Mouse (Mus musculus): ENCODE data around the gene Ppp2r1b. TPM values are rescaled to one million over a fixed set of nuclear protein-coding genes. Genes with fewer than 3 reads are reported as not detected.

Gene Ppp2r1b
- polyA plus RNA-seq, 1 experiment: 14.0 TPM

DNA sequence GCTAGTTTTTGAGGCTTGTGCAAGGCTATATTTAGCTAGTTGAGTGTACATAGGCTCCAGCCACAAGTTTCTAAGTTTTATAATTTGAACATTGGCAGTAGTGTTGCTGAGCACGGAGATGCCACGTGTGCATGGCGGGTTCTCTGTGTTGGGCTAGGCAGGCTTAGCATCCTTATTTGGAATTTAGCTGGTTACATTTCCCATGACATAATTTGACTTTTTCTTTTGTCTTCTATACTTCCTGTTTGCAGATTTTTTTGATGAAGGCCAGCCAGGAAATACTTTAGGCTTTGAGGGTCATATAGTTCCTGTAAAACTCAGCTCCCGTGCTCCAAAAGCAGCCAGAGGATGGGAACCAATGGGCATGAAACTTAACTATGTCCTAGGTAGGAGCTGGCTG is 18.7 kb downstream of the Ppp2r1b start:
- no peak for DNase-seq (ENCODE audit: extremely low spot score in 1 of 2, low spot score in 1 of 2)

DNA sequence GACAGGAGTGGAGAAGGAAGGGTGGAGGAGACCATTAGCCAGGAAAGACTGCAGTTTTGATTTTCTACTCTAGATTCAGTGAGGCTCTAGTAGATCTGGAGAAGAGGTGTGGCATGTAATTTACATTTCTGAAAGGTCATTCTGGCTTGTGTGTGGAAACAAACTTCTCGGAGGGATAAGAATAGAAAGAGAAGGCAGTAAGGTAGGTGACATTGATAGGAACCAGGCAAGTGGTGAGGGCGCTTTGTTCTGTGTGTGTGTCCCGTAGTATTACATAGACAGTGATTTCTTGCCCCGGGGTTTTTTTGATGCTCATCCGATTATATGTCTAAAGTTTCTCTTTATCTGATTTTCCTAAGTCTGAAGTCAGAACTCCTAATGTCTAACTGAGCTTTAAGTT is 19.8 kb downstream of the Ppp2r1b start:
- DNase-seq (ENCODE audit: extremely low spot score in 1 of 2, low spot score in 1 of 2): no peak

DNA sequence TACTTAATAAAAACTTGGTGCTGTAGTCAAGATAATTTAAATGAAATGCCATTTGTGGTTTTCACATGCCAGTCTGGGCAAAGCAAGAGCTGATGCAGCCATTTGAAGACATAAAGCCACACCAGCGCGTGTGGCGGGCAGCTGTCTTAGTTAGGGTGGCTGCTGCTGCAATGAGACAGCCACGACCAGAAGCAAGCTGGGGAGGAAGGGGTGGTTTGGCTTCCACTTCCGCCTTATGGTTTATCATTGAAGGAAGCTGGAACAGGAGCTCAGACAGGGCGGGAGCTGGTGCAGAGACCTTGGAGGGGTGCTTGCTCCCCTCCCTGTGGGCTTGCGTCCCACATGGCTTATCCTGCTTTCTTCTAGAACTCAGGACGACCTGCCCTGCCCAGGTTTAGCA is 20.7 kb downstream of the Ppp2r1b start:
- DNase-seq (ENCODE audit: extremely low spot score in 1 of 2, low spot score in 1 of 2): no peak

DNA sequence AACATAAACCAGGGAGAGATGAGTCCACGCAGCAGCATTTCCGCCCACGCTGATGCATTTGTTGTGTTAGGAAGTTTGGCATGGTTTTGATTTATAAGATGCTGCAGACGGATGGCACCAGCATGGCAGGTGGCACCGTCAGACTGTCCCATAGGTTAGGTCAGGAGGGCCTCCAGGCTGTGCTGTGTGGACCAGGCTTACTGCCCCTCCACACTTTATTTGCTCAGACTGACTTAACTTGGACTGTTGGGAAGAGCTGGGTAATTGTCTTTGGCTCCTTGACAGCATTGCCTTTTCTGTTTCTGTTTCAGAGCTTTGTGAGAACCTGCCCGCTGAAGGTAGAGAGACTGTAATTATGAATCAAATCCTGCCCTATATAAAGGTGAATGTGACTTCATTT is 21.9 kb downstream of the Ppp2r1b start:
- no peak for DNase-seq (ENCODE audit: extremely low spot score in 1 of 2, low spot score in 1 of 2)

GRCm38 (mm10) chr9:50868182-50868581 is 23.1 kb downstream of the Ppp2r1b start:
- no peak for DNase-seq (ENCODE audit: extremely low spot score in 1 of 2, low spot score in 1 of 2)

- no peak for DNase-seq (ENCODE audit: extremely low spot score in 1 of 2, low spot score in 1 of 2)
Observed at GRCm38 (mm10) chr9:50873210-50873609, 28.1 kb downstream of the Ppp2r1b start.

DNA sequence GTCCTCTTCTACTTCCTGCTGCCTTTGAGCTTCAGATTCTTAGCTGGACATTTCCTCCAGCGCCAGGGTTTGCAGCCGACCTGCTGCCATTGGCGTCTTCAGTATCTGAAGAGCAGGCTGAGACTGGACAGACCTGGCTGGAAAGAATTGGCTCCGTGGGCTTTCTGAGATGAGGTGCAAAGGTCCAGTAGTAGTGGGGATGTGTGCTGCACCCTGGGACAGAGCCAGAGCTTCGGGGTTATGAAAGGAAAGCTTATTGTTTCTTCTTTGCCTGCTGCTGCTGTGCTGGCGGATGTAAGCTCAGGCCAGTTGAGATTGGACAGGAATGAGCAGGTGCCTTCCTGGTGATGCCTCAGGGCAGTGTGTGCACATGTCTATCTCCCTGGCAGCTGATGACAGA is 28.9 kb downstream of the Ppp2r1b start:
- no peak for DNase-seq (ENCODE audit: extremely low spot score in 1 of 2, low spot score in 1 of 2)

DNA sequence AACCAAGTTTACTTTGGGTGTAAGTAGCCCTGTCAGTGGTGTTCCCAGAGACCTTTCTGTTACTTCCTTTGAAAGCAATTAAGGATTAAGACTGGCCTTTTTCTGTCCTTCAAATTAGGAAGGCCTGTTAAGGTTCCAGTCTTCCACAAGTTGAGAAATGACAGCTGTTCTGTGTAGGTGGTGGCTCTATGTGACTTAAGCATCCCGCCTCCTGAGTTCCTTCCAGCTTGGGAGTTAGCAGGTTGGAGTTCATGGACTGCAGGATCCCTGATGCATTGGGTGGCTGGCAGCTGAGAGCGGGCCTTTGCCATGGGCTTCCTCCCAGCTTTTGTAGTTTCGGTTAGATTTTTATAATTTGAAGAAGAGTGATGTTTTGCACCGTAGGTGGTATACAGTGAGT is 30.4 kb downstream of the Ppp2r1b start:
- peak in 1 of 2 experiments; percentile 35 for DNase-seq (ENCODE audit: extremely low spot score in 1 of 2, low spot score in 1 of 2)

DNA sequence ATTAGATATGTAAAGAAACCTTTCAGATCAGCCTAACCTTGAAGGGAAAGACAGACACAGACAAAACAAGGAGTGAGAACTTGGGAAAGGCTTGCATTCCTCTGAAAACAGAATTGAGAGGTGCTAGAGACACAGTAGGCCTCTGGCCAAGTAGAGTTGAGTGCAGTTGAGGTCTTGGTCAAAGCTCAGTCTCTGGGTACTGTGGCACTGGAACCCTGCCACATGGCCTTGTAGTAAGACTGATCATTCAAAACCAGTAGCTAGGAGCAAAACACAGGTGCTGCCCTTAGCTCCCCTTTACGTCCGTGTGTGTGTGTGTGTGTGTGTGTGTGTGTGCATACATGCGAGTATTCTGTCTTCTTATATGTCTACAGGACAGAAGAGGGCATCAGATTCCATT is 31.2 kb downstream of the Ppp2r1b start:
- DNase-seq (ENCODE audit: extremely low spot score in 1 of 2, low spot score in 1 of 2): no peak

GRCm38 (mm10) chr9:50877431-50877830 is 32.3 kb downstream of the Ppp2r1b start:
- no peak for DNase-seq (ENCODE audit: extremely low spot score in 1 of 2, low spot score in 1 of 2)

DNA sequence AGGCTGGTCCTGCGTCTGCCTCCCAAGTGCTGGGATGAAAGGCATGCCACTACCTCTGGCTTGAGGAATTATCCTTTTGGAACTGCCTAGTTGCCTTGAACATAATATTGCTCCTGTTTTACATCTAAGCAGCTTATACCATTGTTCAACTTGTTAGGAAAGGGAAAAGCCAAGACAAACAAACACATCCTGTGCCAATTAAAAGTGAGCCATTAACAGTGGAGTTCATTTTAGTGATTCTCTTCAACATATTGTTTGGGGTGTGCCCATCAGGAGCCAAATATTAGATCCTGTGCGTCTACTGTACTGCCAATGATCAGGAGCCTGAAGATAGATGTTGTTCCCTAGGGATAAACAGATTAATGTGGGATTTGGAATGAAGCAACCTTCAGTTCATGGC is 37.1 kb downstream of the Ppp2r1b start:
- no peak for DNase-seq (ENCODE audit: extremely low spot score in 1 of 2, low spot score in 1 of 2)

DNA sequence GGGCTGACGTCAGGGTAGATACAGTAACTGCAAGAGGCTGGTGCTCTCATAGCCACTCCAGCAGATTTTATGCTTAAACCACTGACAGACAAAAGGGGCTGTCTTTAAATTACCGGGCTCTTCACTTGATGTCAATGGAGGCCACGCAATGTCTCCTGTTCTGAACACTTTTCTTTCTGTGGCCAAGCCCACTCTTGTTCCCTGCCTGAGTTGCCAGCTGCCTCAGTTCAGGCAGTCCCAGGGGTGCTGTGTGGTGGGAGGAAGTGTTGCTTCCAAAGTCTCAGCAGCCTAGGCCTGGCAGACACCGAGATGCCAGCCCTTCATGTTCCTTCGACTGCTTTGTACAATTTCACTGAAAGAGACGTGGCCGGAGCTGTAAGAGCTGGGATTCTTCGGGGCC is 39.0 kb downstream of the Ppp2r1b start:
- DNase-seq (ENCODE audit: extremely low spot score in 1 of 2, low spot score in 1 of 2): peak; percentile 61 to 69

GRCm38 (mm10) chr9:50884741-50885599 is 39.9 kb downstream of the Ppp2r1b start:
- DNase-seq (ENCODE audit: extremely low spot score in 1 of 2, low spot score in 1 of 2): peak; percentile 62

DNA sequence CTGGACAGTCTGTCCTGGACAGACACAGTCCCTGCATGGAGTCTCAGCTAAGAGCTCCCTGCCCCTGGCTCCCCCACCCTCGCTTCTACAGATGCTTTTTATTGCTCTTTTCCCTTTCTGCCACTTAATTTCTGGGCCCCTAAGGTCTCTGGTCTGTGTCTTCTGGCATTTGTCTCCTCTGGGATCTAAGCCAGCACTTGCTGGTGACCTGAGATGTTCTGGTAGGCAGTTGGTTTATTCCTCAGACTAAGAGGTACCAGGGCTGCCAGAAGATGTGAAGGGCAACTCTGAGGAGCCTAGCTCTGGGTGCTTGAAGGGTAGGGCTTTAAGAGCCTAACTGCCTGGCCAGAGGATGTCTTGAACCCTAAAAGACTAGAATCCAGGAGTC is 40.5 kb downstream of the Ppp2r1b start:
- no peak for DNase-seq (ENCODE audit: extremely low spot score in 1 of 2, low spot score in 1 of 2)

DNA sequence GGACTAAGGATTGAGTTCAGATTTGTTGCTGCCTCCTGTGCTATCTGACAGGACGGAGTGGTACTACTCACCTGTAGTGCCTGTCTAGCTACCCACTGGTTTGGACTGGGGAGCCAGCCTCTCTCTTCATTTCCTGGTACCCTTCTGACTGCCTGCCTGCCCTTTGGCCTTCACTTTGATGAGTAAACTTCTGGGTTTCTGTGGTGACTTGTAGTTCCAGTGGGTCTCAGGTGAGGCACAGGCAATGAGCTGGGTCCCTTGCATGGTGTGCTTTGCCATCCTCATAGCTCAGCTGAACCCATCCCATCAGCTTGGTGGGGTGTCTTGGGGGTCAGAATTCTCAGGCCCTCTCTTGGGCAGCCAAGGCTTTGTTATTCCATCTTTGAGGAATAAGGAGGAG is 41.8 kb downstream of the Ppp2r1b start:
- DNase-seq (ENCODE audit: extremely low spot score in 1 of 2, low spot score in 1 of 2): no peak

DNA sequence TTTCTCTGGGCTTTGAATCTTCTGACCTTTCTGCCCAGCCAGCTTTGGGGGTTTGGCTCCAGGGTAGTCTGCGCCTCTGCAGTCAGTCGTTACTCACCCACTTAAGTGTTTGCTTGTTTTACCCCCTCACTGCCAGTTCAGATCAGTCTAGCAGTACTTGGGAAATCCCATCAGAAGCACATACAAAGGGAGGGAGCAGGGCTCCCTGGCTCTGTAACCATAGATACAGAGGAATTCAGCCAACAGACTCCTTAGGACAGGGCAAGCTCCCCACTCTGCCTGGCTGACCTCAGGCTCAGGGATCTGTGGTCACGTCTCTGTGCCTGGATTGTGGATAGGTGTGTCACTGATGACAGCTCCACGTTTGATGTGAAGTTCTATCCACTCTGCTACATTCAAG is 42.2 kb downstream of the Ppp2r1b start:
- DNase-seq (ENCODE audit: extremely low spot score in 1 of 2, low spot score in 1 of 2): no peak

- no peak for DNase-seq (ENCODE audit: extremely low spot score in 1 of 2, low spot score in 1 of 2)
Observed at GRCm38 (mm10) chr9:50889211-50889610, 44.1 kb downstream of the Ppp2r1b start.

DNA sequence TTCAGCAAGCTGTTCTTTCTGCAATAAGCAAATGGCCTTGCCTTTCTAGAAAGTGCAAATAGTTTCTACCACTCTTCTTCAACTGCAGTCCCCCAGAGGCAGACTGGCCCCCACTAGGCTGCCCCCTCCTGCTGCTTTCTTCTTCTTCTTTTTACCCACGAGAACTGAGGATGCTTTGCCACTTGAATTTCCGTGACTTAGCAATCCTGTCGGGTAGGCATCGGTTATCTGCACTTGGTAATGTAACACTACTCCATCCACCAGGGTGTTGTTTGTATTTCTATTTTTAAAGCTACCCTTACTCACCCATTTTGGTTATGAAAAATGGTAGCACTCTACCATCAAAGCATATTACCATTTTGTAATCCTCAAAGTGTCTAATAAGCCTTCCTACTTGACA is 44.9 kb downstream of the Ppp2r1b start:
- DNase-seq (ENCODE audit: extremely low spot score in 1 of 2, low spot score in 1 of 2): no peak

- DNase-seq (ENCODE audit: extremely low spot score in 1 of 2, low spot score in 1 of 2): no peak
Observed at GRCm38 (mm10) chr9:50890494-50891090, 45.5 kb downstream of the Ppp2r1b start.

GRCm38 (mm10) chr9:50893665-50894064 is 48.6 kb downstream of the Ppp2r1b start:
- DNase-seq (ENCODE audit: extremely low spot score in 1 of 2, low spot score in 1 of 2): peak in 1 of 2 experiments; percentile 70

DNA sequence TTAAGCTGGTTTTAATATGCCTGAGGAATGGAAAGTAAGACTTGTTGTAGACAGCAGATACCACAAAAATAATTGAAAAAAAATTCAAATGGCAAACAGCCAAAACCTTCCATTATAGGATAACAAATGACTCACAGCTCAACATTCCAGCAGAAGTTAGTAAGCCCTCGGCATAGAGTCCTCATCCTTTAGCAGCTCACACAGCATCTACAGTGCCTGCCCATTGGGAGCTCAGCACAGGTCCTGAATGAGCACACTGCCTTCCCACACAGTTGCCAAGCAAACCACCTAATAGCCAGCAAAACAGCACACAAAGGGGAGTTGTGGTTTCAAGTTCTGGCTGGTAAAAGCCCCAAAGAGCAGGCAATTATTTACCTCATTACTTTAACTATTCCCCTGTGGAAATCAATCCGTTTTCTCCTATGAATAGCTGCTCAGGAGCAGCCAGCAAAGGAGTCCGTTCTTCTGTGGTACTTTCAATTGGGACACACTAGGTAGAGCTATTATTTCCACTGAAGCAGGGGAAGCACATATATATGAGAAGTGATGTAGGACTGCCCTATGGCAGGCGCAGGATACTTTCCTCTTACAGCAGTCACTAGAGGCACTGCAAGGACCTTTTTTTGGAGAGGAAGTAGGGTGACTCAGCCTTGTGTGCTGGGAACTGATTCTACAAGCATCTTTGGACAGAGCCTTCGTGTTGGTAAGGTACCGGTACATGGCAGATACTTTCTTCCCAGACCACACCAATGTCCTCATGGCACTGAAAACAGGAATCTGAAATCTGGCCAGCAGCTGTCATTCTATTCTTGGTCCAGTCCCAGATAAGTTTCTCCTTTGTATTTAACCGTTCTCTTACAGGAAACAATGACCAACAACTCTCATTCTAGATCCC is 55.2 kb downstream of the Ppp2r1b start:
- no peak for DNase-seq (ENCODE audit: extremely low spot score in 1 of 2, low spot score in 1 of 2)

Data from frontal cortex, adult 2 months (tissue).